Mouse (Mus musculus) urinary bladder, postnatal 4 days (tissue): ENCODE data around the gene Tprn.

Source experiments
- DNase-seq, 2 experiments: peaks; one replicate each; pipeline ENCODE4 v3.0.0; 2021 to 2022; ENCODE audit warnings: low spot score in 2 of 2

Gene Tprn

GRCm38 (mm10) chr2:25292856-25293255 lies 30.4 kb downstream of the Tprn start:
- DNase-seq = peak in 1 of 2 experiments; percentile 86

GRCm38 (mm10) chr2:25293706-25294105 lies 31.3 kb downstream of the Tprn start:
- no peak for DNase-seq

GRCm38 (mm10) chr2:25297093-25297492 lies 34.7 kb downstream of the Tprn start:
- DNase-seq = no peak

- no peak for DNase-seq
Observed at GRCm38 (mm10) chr2:25298046-25298445, 35.6 kb downstream of the Tprn start.

GRCm38 (mm10) chr2:25303452-25303851 lies 41.0 kb downstream of the Tprn start:
- DNase-seq = no peak

GRCm38 (mm10) chr2:25303931-25304656 lies 41.7 kb downstream of the Tprn start:
- no peak for DNase-seq

GRCm38 (mm10) chr2:25304657-25305541 lies 42.5 kb downstream of the Tprn start:
- no peak for DNase-seq

- no peak for DNase-seq
Observed at GRCm38 (mm10) chr2:25305587-25306359, 43.4 kb downstream of the Tprn start.

- DNase-seq = no peak
Observed at GRCm38 (mm10) chr2:25310180-25310579, 47.8 kb downstream of the Tprn start.

- no peak for DNase-seq
Observed at GRCm38 (mm10) chr2:25310969-25311368, 48.6 kb downstream of the Tprn start.

GRCm38 (mm10) chr2:25311491-25311891 lies 49.1 kb downstream of the Tprn start:
- DNase-seq = no peak

GRCm38 (mm10) chr2:25318119-25318966 lies 55.9 kb downstream of the Tprn start:
- no peak for DNase-seq

GRCm38 (mm10) chr2:25318971-25319773 lies 56.8 kb downstream of the Tprn start, which contains the start of gene Grin1:
Gene Grin1 (minus strand): TSS chr2:25319187.
- DNase-seq = no peak
